Mouse (Mus musculus) heart, embryonic 13.5 days (tissue): ENCODE data around the gene Tmem217. TPM values are rescaled to one million over a fixed set of nuclear protein-coding genes. Genes with fewer than 3 reads are reported as not detected.
A peak's percentile ranks its signal among the peaks of the same experiment; 100 is the strongest.

ENCODE experiments used
- ATAC-seq: fragments of 200-750 bp; cut with Nextera tagmentation; 2 replicates; pipeline ENCODE4 v1.8.0; 2017; ENCODE audit warnings: moderate TSS enrichment; ENCODE audit not compliant: insufficient number of reproducible peaks, low FRiP score, low TSS enrichment; ENCODE audit errors: extremely low read depth
- H3K27ac ChIP-seq: fragments of 300-500 bp; sonication (generic); replicated peaks from 2 replicates; pipeline ENCODE4 v1.5.1; 2015; ENCODE audit warnings: moderate library complexity, mild to moderate bottlenecking, inconsistent platforms
- H3K27me3 ChIP-seq: fragments of 300-500 bp; sonication (generic); replicated peaks from 2 replicates; pipeline ENCODE4 v1.6.1; 2015; ENCODE audit warnings: mild to moderate bottlenecking, inconsistent platforms
- H3K36me3 ChIP-seq: fragments of 300-500 bp; sonication (generic); 2 replicates; pipeline ENCODE4 v1.6.1; 2015; ENCODE audit warnings: mild to moderate bottlenecking, inconsistent platforms
- H3K4me1 ChIP-seq: fragments of 300-500 bp; sonication (generic); 2 replicates; pipeline ENCODE4 v1.6.1; 2015; ENCODE audit warnings: inconsistent platforms
- H3K4me2 ChIP-seq: fragments of 300-500 bp; sonication (generic); 2 replicates; pipeline ENCODE4 v1.6.1; 2015; ENCODE audit warnings: inconsistent platforms, mild to moderate bottlenecking, moderate library complexity
- H3K4me3 ChIP-seq: fragments of 300-500 bp; sonication (generic); 2 replicates; pipeline ENCODE4 v1.5.1; 2015; ENCODE audit warnings: moderate library complexity, mild to moderate bottlenecking, inconsistent platforms
- H3K9ac ChIP-seq: fragments of 300-500 bp; sonication (generic); 2 replicates; pipeline ENCODE4 v1.6.1; 2015; ENCODE audit warnings: inconsistent platforms, mild to moderate bottlenecking, moderate library complexity
- H3K9me3 ChIP-seq: fragments of 300-500 bp; sonication (generic); 2 replicates; pipeline ENCODE4 v1.6.1; 2016; ENCODE audit warnings: inconsistent platforms
- WGBS: fragments of 180-500 bp; shearing (Covaris S2); methylation state at CpG from one replicate; pipeline ENCODE4 v1.1.7; 2015; ENCODE audit warnings: mixed read lengths; 5-methylcytosine and 5-hydroxymethylcytosine counted together
- polyA plus RNA-seq: library from polyadenylated mRNA; unstranded; fragments of >200 nt; fragmentation: Nextera tagmentation; extraction: Ambion mirVana; gene quantifications from 2 replicates; pipeline ENCODE4 v1.2.1, GENCODE M21; 2015

Gene Tmem217
- 0.59 and 0.89 TPM in 2 replicates for polyA plus RNA-seq

- no peaks in the 10 kb centered on the region for H3K27me3 ChIP-seq
- 86% methylated on average over 5 of the region's 5 CpGs for WGBS
- H3K27ac ChIP-seq, result 0 out of 2 replicates have a peak within 1 kb of the TSS, but pooled peaks have one; percentile 14
- H3K4me1 ChIP-seq, result peaks cover 46% of the 10 kb centered on the region
- H3K9me3 ChIP-seq, result no peaks in the 10 kb centered on the region
- H3K9ac ChIP-seq, result no peak within 1 kb of the TSS
- H3K36me3 ChIP-seq, result no peaks in the 10 kb centered on the region
- peak within 1 kb of the TSS; percentile 98 for H3K4me2 ChIP-seq
- H3K4me3 ChIP-seq, result peak within 1 kb of the TSS; percentile 79; the same call in 1 of the 2 replicates
- ATAC-seq, result no peak
Measured at GRCm38 (mm10) chr17:29552162-29552732, at the start of gene Tmem217. TSS of gene Tmem217 (minus strand) at chr17:29552385.

DNA sequence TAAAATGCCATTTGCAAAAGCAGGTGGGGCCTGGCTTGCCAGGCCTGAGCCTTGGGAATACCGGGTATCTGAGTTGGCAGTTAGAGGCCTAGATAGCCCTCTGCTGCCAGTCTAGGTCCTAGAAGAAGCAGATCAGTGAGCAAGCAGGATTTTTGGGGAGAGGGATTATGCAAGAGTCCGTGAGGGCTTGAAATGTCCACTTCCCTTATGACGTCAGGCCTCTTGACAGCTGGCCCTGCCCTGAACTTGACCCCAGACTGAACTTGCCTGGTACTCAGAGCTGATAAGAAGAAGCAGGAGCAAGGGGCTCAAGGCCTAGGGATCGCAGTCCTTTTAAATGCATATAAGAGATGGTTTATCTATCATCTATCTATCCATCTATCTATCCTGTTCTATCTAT is 49.2 kb upstream of the Tmem217 start:
- H3K36me3 ChIP-seq, result peaks cover 80% of the 10 kb centered on the region
- 34% methylated on average over 4 of the region's 4 CpGs for WGBS

GRCm38 (mm10) chr17:29599537-29599936 is 47.4 kb upstream of the Tmem217 start:
- Histone ChIP-seq H3K4me1 (peaks cover 26% of the 10 kb centered on the region), H3K27ac (no peak overlapping the region), H3K4me3 (no peak overlapping the region), H3K9me3 (no peaks in the 10 kb centered on the region), H3K9ac (no peak overlapping the region), H3K36me3 (peaks cover 83% of the 10 kb centered on the region), H3K27me3 (no peaks in the 10 kb centered on the region), H3K4me2 (no peak overlapping the region)
- ATAC-seq, result no peak
- 89% methylated on average over 8 of the region's 8 CpGs for WGBS

More for the DNA sequence above, 49.2 kb upstream of the Tmem217 start:
- no peaks in the 10 kb centered on the region for H3K9me3 ChIP-seq
- H3K27ac ChIP-seq, result no peak overlapping the region
- H3K9ac ChIP-seq, result no peak overlapping the region
- H3K4me2 ChIP-seq, result no peak overlapping the region
- no peak for ATAC-seq
- peaks cover 19% of the 10 kb centered on the region for H3K4me1 ChIP-seq
- no peak overlapping the region for H3K4me3 ChIP-seq
- H3K27me3 ChIP-seq, result no peaks in the 10 kb centered on the region

GRCm38 (mm10) chr17:29599051-29599450 is 46.9 kb upstream of the Tmem217 start:
- Histone ChIP-seq H3K9me3 (no peaks in the 10 kb centered on the region), H3K27me3 (no peaks in the 10 kb centered on the region), H3K27ac (no peak overlapping the region), H3K4me3 (no peak overlapping the region), H3K4me2 (no peak overlapping the region), H3K36me3 (peaks cover 84% of the 10 kb centered on the region), H3K4me1 (peaks cover 26% of the 10 kb centered on the region), H3K9ac (no peak overlapping the region)
- WGBS, result 93% methylated on average over 14 of the region's 14 CpGs
- ATAC-seq, result no peak

- Histone ChIP-seq H3K27ac (no peak overlapping the region), H3K9ac (no peak overlapping the region), H3K4me2 (no peak overlapping the region), H3K4me3 (no peak overlapping the region), H3K9me3 (no peaks in the 10 kb centered on the region), H3K4me1 (peaks cover 33% of the 10 kb centered on the region), H3K27me3 (no peaks in the 10 kb centered on the region), H3K36me3 (peaks cover 69% of the 10 kb centered on the region)
- no peak for ATAC-seq
- 91% methylated on average over 13 of the region's 13 CpGs for WGBS
Measured at GRCm38 (mm10) chr17:29596771-29597132, 44.6 kb upstream of the Tmem217 start.

DNA sequence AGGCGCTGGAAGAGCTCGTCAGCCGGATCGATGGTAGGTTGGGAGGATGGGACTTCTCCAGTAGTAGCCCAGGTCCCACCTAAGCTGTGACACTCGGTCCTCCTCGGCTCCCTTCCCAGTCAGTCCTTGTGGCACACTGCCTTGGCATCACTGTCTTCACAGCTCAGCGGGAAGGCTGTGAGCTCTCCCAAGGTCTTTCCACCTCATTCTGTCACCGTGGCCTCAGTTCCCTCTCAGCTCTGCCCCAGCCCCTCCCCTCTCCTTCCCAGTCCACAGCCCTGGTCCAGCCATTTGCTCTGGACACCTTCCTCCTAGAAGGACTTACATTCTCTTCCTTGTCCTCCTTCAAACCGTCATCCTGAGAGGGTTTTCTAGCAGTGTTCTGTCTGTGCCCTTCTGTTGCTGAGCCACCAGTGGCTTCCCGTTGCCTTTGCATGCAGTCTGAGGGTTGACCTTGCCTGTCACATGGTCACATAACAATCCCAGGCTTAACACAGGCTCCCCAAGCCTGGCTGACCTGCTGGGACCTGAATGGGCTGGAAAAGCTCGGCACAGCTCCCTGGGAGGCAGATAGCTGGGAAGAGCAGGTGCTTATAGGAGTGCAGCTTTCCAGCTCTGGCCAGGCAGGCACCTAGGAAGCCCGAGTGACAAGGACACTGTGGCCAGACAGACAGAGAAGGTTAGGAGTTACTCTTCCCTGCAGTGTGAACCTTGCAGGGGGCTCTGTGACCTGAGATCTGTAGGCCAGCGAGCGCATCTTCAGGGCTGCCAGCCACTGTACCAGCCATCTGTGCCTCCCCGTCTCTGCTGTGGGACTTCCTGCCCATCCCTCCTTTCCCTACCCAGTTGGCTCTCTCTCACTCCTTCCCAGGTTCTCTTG is 43.9 kb upstream of the Tmem217 start:
- 71% methylated on average over 15 of the region's 15 CpGs for WGBS
- ATAC-seq, result no peak
- H3K4me3 ChIP-seq, result no peak overlapping the region
- H3K36me3 ChIP-seq, result peaks cover 66% of the 10 kb centered on the region
- no peaks in the 10 kb centered on the region for H3K9me3 ChIP-seq
- no peak overlapping the region for H3K4me2 ChIP-seq
- H3K9ac ChIP-seq, result peak overlapping the region; percentile 19; the same call in 1 of the 2 replicates
- no peaks in the 10 kb centered on the region for H3K27me3 ChIP-seq
- peaks cover 28% of the 10 kb centered on the region for H3K4me1 ChIP-seq
- no peak overlapping the region for H3K27ac ChIP-seq

GRCm38 (mm10) chr17:29589221-29589898 is 37.2 kb upstream of the Tmem217 start:
- H3K9ac ChIP-seq, result peak overlapping the region; percentile 25; the same call in 1 of the 2 replicates
- no peak overlapping the region for H3K4me3 ChIP-seq
- no peaks in the 10 kb centered on the region for H3K27me3 ChIP-seq
- H3K4me2 ChIP-seq, result no peak overlapping the region
- H3K36me3 ChIP-seq, result peaks cover 28% of the 10 kb centered on the region
- WGBS, result 53% methylated on average over 11 of the region's 11 CpGs
- no peak for ATAC-seq
- H3K4me1 ChIP-seq, result peaks cover 33% of the 10 kb centered on the region
- peak overlapping the region; percentile 77 for H3K27ac ChIP-seq
- H3K9me3 ChIP-seq, result no peaks in the 10 kb centered on the region

- peaks cover 26% of the 10 kb centered on the region for H3K4me1 ChIP-seq
- H3K4me3 ChIP-seq, result no peak overlapping the region
- no peaks in the 10 kb centered on the region for H3K9me3 ChIP-seq
- peaks cover 44% of the 10 kb centered on the region for H3K36me3 ChIP-seq
- 74% methylated on average over 9 of the region's 9 CpGs for WGBS
- ATAC-seq, result no peak
- H3K27me3 ChIP-seq, result no peaks in the 10 kb centered on the region
- no peak overlapping the region for H3K27ac ChIP-seq
- no peak overlapping the region for H3K4me2 ChIP-seq
- no peak overlapping the region for H3K9ac ChIP-seq
Measured at GRCm38 (mm10) chr17:29586921-29587320, 34.7 kb upstream of the Tmem217 start.

GRCm38 (mm10) chr17:29585446-29585845 is 33.3 kb upstream of the Tmem217 start:
- Histone ChIP-seq H3K9me3 (no peaks in the 10 kb centered on the region), H3K27me3 (no peaks in the 10 kb centered on the region), H3K36me3 (peaks cover 55% of the 10 kb centered on the region), H3K4me3 (no peak overlapping the region), H3K4me2 (no peak overlapping the region), H3K9ac (no peak overlapping the region), H3K4me1 (peaks cover 23% of the 10 kb centered on the region), H3K27ac (no peak overlapping the region)
- ATAC-seq, result no peak
- WGBS, result 77% methylated on average over 6 of the region's 6 CpGs

DNA sequence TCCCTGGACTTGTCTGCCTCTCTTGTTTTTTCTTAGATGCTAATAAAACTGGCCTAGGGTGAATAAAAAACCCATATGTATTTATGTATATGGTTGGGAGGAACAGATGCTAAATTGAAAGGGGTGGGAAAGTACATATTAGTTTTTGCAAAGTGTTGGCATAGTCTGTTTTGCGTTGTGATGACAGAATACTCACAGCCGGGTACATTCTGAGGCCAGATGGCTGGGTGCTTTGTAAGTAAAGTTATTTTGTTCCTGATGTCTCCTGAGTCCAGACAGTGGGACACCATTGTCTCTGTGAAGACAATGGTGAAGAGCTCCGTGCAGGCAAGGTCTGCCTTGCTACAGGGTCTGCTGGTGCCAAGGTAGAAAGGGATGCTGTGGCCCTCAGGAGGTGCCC is 32.6 kb upstream of the Tmem217 start:
- H3K4me1 ChIP-seq, result peaks cover 17% of the 10 kb centered on the region
- 76% methylated on average over 3 of the region's 3 CpGs for WGBS
- H3K9ac ChIP-seq, result no peak overlapping the region
- H3K36me3 ChIP-seq, result peaks cover 62% of the 10 kb centered on the region
- no peak overlapping the region for H3K4me3 ChIP-seq
- ATAC-seq, result no peak
- H3K27me3 ChIP-seq, result no peaks in the 10 kb centered on the region
- H3K27ac ChIP-seq, result no peak overlapping the region
- H3K9me3 ChIP-seq, result no peaks in the 10 kb centered on the region
- H3K4me2 ChIP-seq, result no peak overlapping the region

DNA sequence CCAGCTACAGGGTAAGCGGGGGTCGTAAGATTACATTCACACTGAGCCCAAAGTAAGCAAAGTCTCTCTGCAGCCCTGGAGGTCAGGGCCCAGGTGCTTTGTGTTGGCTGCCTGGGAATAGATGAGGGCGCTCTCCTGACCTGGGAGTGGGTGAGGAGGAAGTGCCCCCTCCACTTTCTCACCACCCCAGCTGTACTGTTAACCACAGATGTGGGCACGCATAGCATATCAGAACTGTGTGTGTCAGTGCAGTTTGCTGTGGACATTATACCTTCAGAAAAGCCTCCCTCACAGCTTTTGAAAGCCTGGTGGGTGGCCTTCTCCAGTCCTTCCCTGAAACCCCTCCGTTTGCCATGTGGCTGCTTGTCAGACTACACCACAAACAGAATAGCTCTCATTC is 32.1 kb upstream of the Tmem217 start:
- Histone ChIP-seq H3K36me3 (peaks cover 66% of the 10 kb centered on the region), H3K4me2 (no peak overlapping the region), H3K27ac (no peak overlapping the region), H3K4me1 (peaks cover 13% of the 10 kb centered on the region), H3K9me3 (no peaks in the 10 kb centered on the region), H3K4me3 (no peak overlapping the region), H3K9ac (no peak overlapping the region), H3K27me3 (no peaks in the 10 kb centered on the region)
- WGBS, result 80% methylated on average over 5 of the region's 5 CpGs
- ATAC-seq, result no peak
